Mouse (Mus musculus): ENCODE results near the gene Ptgdr2. TPM values are rescaled to one million over a fixed set of nuclear protein-coding genes. Genes with fewer than 3 reads are reported as not detected.

Gene Ptgdr2
- total RNA-seq (2023), result not detected

GRCm38 (mm10) chr19:10937110-10937563 lies at the start of gene Ptgdr2:
Gene Ptgdr2 (plus strand): TSS chr19:10937160.

GRCm38 (mm10) chr19:10895016-10895528 lies 41.9 kb upstream of the Ptgdr2 start, which contains the start of gene Prpf19:
Gene Prpf19 (plus strand): TSS chr19:10895231.

GRCm38 (mm10) chr19:10920532-10920931 lies 16.4 kb upstream of the Ptgdr2 start, which contains the start of gene Zp1:
Gene Zp1 (minus strand): TSS chr19:10920632.

GRCm38 (mm10) chr19:10949112-10949511 lies 12.2 kb downstream of the Ptgdr2 start, which contains the start of gene Ccdc86:
Gene Ccdc86 (minus strand): TSS chr19:10949266.

GRCm38 (mm10) chr19:10974238-10974865 lies 37.4 kb downstream of the Ptgdr2 start, which contains the start of gene Ms4a10:
Gene Ms4a10 (minus strand): TSS chr19:10974670.

Other genes with a start within 250 kb of the Ptgdr2 start
- 18.1 TPM for gene Vps37c, start 248.4 kb upstream of the Ptgdr2 start, total RNA-seq (2023)
- 143 TPM for gene Cd5, start 198.2 kb upstream of the Ptgdr2 start, total RNA-seq (2023)
- gene Cd6, start 107.1 kb upstream of the Ptgdr2 start, total RNA-seq (2023), result 177 TPM
- 4.6 TPM for gene Slc15a3, start 97.4 kb upstream of the Ptgdr2 start, total RNA-seq (2023)
- 0.12 TPM for gene Tmem132a, start 67.2 kb upstream of the Ptgdr2 start, total RNA-seq (2023)
- 24.1 TPM for gene Tmem109, start 55.2 kb upstream of the Ptgdr2 start, total RNA-seq (2023)
- 92.4 TPM for gene Prpf19, start 41.9 kb upstream of the Ptgdr2 start, total RNA-seq (2023)
- not detected for gene Zp1, start 16.5 kb upstream of the Ptgdr2 start, total RNA-seq (2023)
- gene Ccdc86, start 12.1 kb downstream of the Ptgdr2 start, total RNA-seq (2023), result 29.4 TPM
- not detected for gene Ms4a10, start 37.5 kb downstream of the Ptgdr2 start, total RNA-seq (2023)
- not detected for gene Ms4a15, start 56.1 kb downstream of the Ptgdr2 start, total RNA-seq (2023)
- not detected for gene Ms4a18, start 80.9 kb downstream of the Ptgdr2 start, total RNA-seq (2023)
- not detected for gene Ms4a8a, start 143.9 kb downstream of the Ptgdr2 start, total RNA-seq (2023)
- not detected for gene 1700017D01Rik, start 193.7 kb downstream of the Ptgdr2 start, total RNA-seq (2023)
- not detected for gene 1700025F22Rik, start 228.2 kb downstream of the Ptgdr2 start, total RNA-seq (2023)